Mouse (Mus musculus) C2C12 (cell line): ENCODE results near the gene Wdcp.

Experiments
- CTCF ChIP-seq: IDR thresholded peaks from one replicate; pipeline ENCODE4 v1.5.1; 2011; ENCODE audit not compliant: control insufficient read depth, insufficient read depth, insufficient read length
- USF1 ChIP-seq: IDR thresholded peaks from one replicate; pipeline ENCODE4 v1.6.1; 2011; ENCODE audit warnings: low read depth, mild to moderate bottlenecking, control low read depth, moderate library complexity

DNA sequence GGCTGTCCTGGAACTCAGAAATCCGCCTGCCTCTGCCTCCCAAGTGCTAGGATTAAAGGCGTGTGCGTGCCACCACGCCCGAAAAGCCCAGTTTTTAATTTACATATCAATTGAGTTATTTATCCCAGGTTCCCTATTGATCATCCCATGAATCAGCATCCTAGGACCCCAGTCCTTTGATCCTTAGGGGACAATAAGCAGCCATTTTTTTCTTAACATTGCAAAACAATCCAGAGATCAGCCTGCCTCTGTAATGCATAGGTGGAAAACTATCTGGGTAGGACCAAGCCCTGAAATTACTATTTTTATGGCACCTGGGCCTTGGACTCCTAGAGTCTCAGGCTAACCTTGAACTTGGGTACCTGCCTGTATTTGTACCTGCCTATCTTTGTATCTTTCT lies 54.9 kb downstream of the Wdcp start:
- no peak for TF ChIP-seq CTCF
- no peak for TF ChIP-seq USF1
